Mouse (Mus musculus) lung, postnatal 0 days (tissue): ENCODE measurements at regions not wholly inside any gene's neighbourhood (a gene's known extent, or its start where the extent isn't known, plus 50 kb on each side); places are given as distances from the start of the nearest gene placed in this dataset.

ENCODE experiments used
- CTCF ChIP-seq: IDR thresholded peaks from 2 replicates; pipeline ENCODE4 v1.5.1; 2016; ENCODE audit warnings: antibody characterized with exemption, mild to moderate bottlenecking
- EP300 ChIP-seq: IDR thresholded peaks from 2 replicates; pipeline ENCODE4 v1.6.1; 2016; ENCODE audit warnings: antibody characterized with exemption, mild to moderate bottlenecking, control low read depth

GRCm38 (mm10) chr3:16358999-16359398 is 352.8 kb upstream of the Gm5150 start:
- TF ChIP-seq CTCF (no peak), EP300 (no peak)
